Mouse (Mus musculus) T-helper 2 cell (primary cell): ENCODE measurements around the gene Naa38.
"Not testable (repeated sequence)": the region's sequence is repeated elsewhere in the genome, so short reads cannot be mapped to it uniquely, and the experiment has no call there.

Source experiments
- in situ Hi-C: fragments of 300-600 bp; cut with MboI, MseI; formaldehyde crosslinking; loops from one replicate; pipeline ENCODE4 v1.15.1; 2025; ENCODE audit warnings: high pct_unique_total_duplicates

Naa38 gene

DNA sequence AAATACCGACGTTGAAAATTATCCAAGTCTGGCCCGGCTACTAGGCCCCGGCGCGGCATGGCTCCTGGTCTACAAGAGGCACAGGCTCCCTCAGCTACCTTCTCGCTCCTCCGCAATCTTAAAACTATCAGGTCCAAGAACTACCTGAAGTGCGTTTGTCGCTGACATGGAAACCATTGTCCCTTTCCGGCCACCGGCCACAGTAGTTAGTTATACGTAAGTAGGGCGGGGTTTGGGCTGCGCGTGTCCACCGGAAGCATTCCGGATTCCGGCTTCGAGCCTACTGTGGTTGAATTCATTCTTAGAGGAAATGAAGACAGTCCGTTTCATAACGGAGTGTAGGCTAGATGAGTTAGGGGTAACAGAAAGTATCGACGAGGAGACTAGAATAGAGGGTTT lies at the start of gene Naa38, which contains the start of gene Cyb5d1:
TSS of gene Naa38 (plus strand) at position 253 of the 399 bp plus-strand sequence.
TSS of gene Cyb5d1 (minus strand) at position 397 of the 399 bp plus-strand sequence.
- in situ Hi-C loops: not testable (repeated sequence)

DNA sequence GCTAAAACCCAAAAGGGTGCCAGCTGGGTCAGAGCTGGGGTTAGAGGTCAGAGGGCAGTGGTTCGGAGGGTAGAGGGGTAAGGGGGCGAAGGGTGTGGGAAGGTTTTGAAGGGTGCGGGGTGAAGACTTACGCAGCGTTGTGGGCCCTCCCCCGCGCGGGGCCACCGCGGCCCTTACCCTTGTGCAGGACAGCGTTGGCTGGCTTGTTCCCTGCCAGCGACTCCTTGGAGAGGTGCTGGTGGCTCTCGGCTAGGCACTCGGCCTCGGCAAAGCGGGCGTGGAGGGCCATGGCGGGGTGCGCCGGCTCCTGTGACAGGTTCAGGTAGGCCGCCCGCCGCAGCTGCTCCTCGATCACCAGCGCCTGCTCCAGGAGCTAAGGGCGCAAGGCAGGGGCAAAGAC lies 48.8 kb upstream of the Naa38 start:
- in situ Hi-C loops: no loop called here

DNA sequence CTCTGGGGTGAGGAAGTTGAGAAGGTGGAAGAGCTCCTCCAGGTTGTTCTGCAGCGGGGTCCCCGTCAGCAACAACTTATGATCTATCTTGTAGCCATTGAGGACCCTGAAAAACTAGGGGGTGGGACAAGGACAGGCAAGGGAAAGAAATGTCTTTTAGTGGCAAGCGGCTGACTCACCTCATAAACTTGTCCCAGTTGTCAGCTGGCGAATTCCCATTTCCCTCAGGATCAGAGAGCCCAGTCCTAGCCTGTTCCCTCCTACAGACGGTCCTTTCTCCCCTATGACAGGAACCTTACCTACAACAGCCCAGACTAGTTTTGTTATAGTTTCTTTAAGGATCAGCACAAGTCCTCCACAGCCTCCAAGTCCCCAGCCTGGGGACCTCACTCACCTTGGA lies 38.7 kb upstream of the Naa38 start:
- in situ Hi-C loops: no loop called here

DNA sequence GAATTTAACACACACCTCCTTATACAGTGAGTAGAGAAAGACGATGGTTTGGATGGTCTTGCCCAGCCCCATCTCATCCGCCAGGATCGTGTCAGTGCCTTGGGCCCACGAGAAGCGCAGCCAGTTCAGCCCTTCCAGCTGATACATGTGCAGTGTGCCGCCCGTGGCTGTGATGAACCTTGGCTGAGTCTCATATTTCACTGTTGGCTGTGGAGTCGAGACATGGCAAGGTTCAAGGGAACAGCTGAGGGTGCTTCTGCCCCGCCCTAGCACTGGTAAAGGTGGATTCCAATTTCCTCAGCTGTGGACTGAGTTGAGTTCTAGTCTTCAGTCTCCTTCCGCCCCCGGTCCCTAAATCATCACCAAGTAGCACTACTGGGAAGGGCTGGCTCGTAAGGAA lies 37.6 kb upstream of the Naa38 start:
- in situ Hi-C loops: no loop called here

DNA sequence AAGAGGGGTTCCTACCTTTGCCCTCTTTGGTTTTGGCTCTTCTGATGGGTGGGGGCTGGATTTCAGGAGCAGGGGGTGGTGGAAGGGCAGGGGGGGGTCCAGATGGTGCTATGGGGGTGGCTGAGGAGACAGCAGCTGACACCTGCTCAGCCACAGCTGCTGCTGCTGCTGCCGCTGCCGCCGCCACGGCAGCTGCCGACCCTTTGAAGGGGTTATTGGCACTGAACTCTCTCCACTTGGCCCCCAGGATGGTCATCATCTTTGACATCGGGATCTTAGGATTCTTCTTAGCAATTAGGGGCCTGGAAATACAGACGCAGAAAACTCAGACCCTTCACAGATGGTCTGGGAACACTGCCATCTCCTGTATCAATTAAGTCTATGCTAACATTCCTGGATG lies 33.3 kb upstream of the Naa38 start:
- in situ Hi-C loops: no loop called here

DNA sequence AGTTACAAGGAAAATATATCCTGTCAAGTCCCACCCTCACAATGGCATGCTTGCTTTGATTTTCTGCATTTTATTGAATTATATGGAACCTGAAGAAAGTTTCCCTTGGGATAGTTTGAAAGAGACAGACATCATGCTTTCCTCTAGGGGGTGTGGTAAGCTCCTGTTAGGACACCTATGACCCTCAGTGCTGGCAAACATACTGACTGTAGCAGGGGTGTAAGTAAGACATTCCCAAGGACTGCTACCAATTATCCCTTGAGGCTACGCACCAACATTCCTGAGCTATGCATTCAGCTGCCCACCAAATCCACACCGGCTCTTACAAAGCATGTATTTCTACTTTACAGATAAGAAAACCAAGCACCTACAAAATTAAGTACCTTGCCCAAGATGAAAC lies 32.8 kb upstream of the Naa38 start:
- in situ Hi-C loops: no loop called here

DNA sequence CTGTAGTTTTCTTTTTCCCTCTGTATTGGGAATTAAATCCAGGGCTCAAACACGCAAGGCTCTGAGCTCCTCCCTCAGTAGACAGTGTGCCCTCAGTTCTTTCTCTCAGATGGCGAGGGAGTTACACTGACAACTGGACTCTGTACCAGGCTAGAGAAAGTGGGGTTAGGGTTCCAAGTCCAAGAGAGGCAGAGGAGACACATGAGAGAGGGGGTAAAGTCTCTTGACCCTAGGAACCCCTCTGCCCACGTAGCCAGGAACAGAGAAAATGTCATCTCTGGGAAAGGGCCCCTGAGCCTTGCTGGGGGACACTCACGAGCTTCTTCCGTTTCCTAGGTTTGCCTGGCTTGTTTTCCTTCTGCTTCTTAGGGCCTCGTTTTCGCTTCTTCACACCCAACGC lies 30.9 kb upstream of the Naa38 start:
- in situ Hi-C loops: no loop called here

DNA sequence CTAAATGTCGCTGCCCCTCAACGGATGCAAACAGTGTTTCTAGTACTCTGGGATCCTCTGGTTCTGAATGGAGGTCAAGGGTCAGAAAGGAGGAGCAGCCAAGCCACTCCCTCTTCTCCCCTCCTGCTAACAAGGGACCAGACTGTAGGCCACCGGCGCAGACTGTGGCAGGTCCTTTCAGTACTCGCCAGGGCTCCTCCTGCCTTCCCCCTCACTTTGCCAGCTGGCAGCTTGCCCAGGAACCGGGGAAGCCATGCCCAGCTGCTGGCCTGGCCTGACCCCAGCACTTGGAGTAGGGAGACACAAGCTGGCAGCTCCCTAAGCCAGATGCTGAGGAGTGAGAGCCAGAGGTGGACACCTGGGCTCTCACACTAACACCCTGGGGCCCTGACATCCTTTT lies 30.4 kb upstream of the Naa38 start:
- in situ Hi-C loops: no loop called here

DNA sequence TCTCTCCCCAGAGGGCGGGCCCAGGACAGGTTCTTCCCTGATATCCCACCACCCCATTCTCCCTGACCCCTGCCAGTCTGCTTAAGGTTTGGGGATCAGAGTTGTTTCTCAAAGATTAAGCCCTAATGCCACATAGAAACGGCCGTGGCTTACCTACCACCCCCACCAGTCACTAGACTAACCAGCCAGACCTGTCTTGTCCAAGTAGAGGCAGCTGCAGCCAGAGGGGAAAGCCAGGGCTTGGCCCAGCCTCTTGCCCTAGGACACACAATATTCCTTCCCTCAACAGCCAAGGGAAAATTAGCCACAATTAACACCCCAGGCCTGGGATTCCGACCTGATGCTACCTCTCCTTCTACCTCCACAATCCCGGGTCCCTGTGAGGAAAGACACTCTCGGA lies 29.6 kb upstream of the Naa38 start:
- in situ Hi-C loops: no loop called here

DNA sequence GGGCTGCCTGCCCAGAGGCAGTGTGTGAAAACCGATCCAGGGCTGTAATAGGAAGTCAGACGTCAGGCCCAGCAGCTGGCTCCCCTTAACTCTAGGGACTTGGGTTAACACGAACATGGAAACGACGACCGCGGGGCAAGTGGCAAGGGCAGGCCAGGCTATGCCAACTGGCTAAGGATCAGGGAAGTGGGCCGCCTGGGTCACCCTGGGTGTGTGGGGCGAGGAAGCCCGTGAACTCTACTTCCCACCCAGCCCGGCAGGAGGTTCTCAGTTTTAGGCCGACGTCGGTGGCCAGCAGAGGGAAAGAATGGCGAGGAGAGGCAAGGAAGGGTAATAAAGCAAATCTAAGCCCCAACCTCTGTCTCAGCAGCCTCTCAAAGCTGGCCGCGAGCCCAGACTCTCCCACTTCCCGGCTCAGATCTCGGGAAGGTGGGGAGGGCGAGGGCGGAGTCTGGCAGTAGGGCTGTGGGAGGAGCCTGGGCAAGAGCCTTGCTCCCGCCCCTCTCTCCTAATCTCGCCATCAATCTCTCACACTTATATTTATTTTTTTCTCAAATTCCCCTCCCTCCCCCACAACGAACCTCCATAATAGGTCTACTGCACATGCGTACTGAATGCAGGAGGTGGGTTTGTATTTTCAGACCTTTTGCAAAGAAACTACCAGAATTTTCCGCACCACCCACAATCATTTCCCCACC lies 29.0 kb upstream of the Naa38 start:
- in situ Hi-C loops: no loop called here

DNA sequence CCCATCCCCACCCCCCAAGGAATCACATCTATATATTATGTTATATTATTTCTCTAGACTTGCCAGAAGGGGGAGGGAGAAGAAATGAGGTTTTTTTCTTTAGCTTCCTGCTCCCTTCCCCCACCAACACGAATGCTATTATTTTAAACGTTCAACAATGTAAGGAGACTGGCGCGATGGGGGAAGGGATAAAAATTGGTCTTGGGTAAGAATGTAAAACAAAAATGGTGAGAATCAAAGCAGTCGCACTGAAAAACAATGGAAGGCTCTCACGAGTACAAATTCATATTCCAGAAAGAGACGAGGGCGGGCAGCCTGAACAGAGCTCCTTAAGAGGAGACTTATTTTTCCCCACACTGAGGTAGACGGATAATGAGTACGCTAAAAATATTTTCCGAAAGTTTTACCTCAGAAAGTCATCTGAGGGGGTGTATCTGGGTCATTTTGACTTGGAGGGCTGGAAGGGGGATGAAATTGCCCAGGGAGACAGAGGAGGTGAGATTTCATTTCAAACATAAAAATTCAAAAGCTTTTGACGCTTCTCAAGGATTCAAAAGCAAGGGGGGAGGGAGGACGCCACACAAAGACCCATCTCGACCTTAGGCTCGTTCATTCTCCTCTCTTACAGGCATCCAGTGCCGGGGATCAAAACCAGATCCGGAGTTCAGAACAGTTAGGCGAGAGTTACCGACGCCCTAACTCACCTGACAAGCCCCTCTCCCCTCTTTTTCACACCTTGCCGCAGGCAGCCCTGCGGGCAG lies 28.3 kb upstream of the Naa38 start:
- in situ Hi-C loops: no loop called here

DNA sequence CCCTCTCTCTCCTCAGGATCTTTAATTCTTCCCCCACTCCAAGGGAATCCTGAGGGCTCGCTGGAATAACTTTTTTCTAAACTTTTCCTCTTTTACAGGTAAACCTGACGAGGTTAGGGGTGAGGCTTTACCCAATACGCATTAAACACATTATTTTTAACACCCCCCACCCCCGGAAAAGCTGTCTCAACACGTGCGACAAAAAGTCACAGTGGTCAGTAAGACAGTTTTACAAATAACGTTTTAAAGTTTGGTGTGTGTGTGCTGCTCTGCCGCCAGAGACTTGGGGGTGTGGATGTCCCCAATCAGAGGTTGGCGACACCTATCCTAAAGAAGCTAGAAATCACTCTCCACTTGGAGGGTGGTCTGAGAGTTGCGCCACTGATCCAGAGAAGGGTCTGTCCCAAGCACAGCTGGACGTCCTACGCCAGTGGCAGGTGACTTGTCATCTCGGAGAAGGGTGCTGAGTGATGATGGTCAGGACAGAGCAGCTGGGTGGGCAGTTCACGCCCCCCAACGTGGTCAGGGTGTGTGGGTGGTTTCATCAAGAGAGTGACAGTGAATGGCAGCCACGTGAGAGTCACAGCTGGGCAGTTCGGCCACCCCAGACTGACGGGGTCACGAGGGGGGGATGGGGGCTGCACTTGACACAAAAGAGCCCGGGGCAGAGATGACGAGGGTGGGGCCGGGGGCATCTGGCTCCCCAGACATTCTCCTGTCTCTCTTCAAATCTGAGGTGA lies 27.5 kb upstream of the Naa38 start:
- in situ Hi-C loops: no loop called here

DNA sequence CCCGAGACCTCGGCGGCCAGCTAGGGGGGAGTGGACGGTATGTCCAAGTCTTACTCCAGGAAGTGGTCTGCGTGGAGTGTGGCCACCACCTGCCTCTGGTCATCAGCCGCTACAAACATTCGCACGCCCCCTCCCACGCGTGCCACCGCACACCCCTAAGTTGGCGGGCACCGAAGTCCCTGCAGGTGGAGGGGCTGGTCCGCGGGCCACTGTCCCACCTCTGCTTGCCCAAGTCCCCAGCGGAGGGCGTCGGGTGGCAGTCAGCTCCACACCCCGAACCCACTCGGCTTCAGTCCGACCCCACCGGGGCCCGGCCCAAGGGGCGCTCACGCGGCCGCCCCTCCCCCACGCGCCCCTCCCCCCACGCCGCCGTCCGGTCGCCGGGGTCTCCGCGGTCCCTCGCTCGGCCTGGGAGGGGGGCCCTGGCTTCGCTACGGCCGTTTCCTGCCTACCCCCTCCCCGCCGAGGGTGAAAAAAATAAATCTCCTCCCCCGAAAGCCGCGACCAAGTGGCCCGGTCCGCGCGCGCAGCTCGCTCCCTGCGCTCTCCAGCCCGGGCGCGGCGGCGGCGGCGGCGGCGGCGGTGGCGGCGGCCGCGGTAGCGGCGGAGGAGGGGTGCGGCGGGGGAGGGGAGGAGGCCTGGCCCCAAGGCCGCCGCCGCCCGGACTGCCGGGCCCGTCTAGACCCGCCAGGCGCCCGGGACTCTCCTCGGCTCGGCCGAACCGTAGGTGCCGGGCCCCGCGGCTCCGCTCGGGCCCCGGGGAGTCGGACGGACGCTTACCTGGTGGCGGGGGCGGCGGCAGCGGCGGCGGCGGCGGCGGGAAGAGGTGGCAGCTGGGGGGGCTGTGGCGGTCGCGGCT lies 26.7 kb upstream of the Naa38 start:
- in situ Hi-C loops: no loop called here

DNA sequence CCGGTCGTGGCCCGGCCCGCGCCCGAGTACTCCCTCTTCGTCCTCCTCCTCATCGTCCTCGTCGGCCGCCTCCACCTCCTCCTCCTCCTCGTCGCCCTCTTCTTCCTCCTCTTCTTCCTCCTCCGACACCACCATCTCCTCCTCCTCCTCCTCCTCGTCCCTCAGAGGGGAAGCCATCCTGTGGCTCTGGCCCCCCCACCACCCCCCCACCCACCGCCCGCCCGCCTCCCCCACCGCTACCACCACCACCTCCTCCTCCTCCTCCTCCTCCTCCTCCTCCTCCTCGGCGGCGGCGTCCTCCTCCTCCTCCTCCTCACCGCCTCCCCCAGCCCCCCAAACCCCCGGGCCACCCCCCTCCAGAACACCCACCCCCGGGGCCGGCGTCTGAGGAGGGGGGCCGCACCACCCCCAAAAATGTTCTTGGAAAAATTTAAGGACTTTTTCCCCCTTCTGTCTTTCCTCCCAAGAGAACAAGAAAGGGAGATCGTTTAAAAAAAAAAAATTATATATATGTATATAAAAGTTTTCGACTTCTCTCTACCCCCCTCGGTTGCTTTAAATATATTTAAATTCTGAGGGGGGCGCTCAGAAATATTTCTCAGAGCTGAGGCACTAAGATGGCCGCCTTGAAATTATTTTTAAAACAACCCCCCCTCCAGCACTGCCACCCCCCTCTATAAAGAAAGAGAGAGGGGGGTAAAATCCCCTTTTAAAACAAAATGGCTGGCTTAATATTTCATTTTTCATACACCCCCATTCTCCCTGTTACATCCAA lies 25.9 kb upstream of the Naa38 start, which contains the start of gene Chd3:
TSS of gene Chd3 (minus strand) at position 192 of the 775 bp plus-strand sequence.
- in situ Hi-C loops: no loop called here

DNA sequence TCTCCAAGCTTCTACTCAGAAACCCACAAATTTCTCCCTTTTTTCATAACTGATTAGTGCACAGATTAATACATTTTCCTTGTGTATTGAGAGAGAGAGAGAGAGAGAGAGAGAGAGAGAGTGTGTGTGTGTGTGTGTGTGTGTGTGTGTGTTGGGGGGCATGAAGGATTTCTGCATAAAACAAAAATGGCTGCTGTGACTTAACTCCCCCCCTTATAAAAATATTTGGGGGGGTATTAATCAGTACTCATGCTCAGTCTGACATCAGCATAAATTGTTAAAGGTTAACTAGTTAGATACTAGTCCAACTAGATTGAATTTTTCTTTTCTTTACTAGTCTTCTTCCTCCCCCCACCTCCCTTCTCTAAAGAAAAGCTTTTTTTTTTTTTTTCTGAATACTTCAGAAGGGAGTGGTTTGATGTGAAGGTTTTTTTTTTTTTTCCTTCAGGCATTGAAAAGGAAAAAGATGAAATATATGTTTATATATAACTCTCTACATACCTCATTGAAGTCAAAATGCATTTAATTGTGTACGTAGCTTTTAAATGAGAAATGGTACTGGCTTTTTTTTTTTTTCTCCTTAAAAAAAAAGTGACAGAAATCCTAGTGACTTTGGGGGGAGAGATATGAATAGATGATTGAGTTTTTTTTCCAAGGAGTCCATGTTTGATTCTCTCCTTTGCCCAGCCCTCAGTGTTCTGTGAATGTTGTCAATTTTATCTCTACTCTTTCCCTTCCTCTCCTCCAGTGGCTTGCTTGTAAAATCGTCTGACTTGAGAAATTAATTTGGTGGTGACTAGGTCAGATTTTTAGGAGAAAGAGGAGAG lies 25.1 kb upstream of the Naa38 start:
- in situ Hi-C loops: no loop called here

DNA sequence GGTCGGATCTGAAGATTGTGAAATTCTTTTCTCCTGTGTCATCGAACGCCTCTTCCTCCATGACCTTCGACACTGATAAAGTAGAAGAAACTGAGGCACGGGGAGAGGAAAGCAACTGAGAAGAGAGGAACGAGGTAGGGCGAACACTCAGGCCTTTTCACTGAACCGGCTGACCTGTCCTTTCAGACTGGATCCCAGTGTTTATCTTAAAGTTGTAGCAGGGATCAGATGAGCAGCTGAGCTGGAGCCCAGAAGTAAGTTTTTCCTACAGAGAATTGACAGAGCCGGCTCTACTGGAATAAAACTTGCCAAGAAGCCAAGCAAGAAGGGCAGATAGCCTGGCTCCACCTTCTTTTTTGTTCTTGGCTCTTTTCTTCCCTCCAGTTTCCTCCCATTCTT lies 24.5 kb upstream of the Naa38 start:
- in situ Hi-C loops: no loop called here

DNA sequence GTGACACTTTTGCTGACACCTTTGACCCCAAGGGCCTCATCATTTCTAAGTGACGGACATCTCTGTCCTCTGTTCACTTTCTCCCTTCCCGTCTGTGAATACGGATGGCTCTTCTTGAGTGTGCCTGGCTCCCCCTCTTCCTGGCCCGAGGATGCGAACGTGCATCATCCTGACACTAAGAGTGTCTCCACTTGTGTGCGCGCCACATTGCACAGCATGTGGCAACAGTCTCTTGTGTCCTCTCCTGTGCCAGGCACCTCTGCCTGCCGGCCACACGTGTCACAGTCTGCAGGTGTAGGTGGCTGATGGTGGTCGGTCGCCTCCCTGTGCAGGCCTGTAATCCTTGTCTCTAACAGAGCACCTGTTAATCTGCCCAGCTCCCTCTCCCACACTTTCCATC lies 23.7 kb upstream of the Naa38 start:
- in situ Hi-C loops: no loop called here

DNA sequence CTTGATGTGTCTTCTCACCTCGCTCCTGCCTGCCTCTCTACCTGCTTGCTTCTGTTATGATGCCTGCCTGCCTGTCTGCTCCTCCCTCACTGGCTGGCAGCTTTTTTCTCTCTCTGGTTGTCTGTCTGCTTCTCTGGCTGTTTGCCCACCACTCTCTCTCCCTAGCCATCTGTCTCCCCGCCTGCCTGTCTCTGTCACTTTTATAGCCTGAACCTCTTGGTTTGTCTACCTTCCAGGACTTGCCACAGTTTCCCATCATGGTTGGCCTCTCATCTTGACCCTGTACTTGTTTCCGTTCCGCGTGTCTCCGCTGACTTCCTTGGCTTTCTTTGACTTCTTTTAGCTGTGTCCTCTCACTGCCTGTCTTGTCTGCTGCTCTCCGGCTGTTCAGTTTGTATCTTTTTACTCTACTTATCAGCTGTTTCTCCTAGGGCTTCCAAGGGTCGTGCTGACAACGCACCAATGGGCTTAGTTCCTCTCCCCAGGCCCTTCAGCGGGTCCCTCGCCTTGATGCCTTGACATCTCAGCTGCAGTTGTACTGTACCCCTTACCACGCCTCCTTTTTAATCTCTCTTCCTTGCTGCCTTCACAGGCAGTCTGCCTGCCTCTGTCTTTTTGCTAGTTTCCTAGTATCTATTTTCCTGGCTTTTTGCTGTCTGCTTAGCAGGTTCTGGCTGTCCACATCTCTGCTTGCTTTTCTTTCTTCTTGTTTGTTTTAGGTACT lies 23.1 kb upstream of the Naa38 start:
- in situ Hi-C loops: no loop called here

DNA sequence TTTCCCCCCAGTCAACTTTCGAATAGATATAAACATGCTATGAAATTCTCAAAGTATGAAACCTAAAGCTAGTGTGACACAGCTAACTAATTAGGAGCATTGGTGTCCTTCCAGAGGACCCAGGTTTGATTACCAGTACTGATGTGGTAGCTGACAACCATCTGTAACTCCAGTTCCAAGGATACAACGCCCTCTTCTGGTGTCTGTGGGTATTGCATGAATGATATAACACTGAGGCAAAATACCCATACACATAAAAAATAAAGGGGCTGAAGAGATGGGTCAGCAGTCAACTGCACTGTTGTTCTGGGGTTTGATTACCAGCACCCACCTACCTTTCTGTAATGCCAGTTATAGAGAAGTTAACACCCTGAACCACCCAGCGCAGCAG lies 22.5 kb upstream of the Naa38 start:
- in situ Hi-C loops: no loop called here
